Mouse (Mus musculus): ENCODE results near the gene Cd5. TPM values are rescaled to one million over a fixed set of nuclear protein-coding genes. Genes with fewer than 3 reads are reported as not detected.

Cd5 gene
- polyA plus RNA-seq, 1 experiment from 2014 or later, result not detected

DNA sequence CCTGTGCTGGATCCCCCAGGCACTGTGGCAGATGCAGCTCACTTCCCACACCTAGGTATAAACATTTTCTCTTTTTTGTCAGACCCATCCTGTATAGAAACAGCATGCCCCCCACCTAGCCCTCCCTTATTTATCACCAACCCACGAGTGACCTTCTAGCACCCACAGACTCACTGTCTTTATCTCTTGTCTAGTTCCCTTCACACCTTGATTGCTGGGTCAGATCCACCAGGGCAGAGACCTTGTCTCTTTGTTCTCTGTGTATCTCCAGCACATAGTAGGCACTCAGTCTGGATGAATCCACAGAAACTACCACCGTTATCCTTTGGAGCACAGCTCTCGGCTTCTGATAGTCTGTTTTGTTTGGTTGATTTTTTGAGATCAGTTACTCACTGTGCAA lies 3.7 kb downstream of the Cd5 start:
- no peaks in the 10 kb centered on the region for H3K36me3 ChIP-seq (ENCODE audit: control insufficient read depth, insufficient read depth, low read length)
- ATAC-seq, result no peak
- no peak overlapping the region for H3K4me2 ChIP-seq (ENCODE audit: low read depth, low read length)
- no peaks in the 10 kb centered on the region for H3K27me3 ChIP-seq (replicated peaks; ENCODE audit: control insufficient read depth, insufficient read depth, low read length)
- WGBS, result 74% methylated on average over 3 of the region's 3 CpGs
- no peaks in the 10 kb centered on the region for H3K9me3 ChIP-seq (ENCODE audit: control insufficient read depth, low read length)
- no peak overlapping the region for H3K9ac ChIP-seq (ENCODE audit: low read depth, low read length)
- H3K4me3 ChIP-seq (ENCODE audit: low read length), result no peak overlapping the region
- no peak overlapping the region for H3K27ac ChIP-seq (ENCODE audit: low read length)
- H3K4me1 ChIP-seq (ENCODE audit: control insufficient read depth, insufficient read depth, low read length), result no peaks in the 10 kb centered on the region

DNA sequence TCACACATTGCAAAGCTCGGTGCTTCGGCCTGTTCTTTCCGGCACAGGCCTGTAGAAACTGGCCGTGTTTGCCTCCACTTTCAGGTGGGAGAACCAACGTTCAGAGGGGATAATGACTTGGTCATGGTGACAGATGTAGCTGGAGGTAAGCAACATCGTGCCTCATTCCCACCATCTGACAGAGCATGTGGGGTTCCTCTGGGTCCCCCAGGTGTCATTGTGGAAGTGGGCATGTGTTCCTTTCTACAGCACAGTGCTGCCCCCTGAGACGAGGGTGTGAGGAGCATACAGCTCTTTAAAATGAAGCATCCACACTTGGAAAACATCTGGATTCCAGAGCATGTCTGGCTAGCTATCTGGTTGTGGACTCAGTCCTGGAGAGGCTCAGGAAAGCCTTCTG lies 4.2 kb downstream of the Cd5 start:
- H3K4me1 ChIP-seq (ENCODE audit: control insufficient read depth, insufficient read depth, low read length), result no peaks in the 10 kb centered on the region
- H3K36me3 ChIP-seq (ENCODE audit: control insufficient read depth, insufficient read depth, low read length), result no peaks in the 10 kb centered on the region
- H3K4me2 ChIP-seq (ENCODE audit: low read depth, low read length), result no peak overlapping the region
- H3K9me3 ChIP-seq (ENCODE audit: control insufficient read depth, low read length), result no peaks in the 10 kb centered on the region
- H3K9ac ChIP-seq (ENCODE audit: low read depth, low read length), result no peak overlapping the region
- H3K27ac ChIP-seq (ENCODE audit: low read length), result no peak overlapping the region
- no peaks in the 10 kb centered on the region for H3K27me3 ChIP-seq (replicated peaks; ENCODE audit: control insufficient read depth, insufficient read depth, low read length)
- WGBS, result 73% methylated on average over 7 of the region's 7 CpGs
- ATAC-seq, result no peak
- H3K4me3 ChIP-seq (ENCODE audit: low read length), result no peak overlapping the region

DNA sequence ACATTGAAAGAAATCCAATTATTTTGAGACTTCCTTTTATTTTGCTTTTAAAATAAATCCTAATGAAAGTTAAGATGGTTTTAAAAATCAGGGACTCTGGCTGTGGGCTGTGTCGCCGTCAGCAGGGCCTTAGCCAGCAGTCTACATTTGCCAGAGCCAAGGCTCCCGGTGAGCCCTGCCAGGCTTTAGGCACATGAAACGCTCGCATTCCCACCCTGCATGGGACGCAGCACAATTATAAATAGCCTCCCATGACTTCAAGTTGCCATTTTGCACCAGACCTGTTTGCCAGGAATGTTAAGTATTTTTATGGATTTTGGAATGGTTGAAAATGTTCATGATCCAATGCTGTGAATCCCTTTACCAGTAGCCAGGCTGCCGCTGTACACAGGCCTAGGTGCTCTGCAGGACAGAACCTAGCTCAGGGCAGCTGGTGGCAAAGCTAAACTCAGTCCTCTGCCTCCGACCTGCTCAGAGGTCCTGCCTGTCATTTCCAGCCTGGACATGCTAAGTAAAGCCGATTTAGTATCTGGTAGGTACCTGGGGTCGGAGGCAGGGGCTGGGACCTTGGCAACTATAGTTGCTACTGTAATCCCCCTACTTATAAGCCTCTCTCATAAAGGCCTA lies 5.2 kb downstream of the Cd5 start:
- H3K4me3 ChIP-seq (ENCODE audit: low read length), result no peak overlapping the region
- no peaks in the 10 kb centered on the region for H3K9me3 ChIP-seq (ENCODE audit: control insufficient read depth, low read length)
- ATAC-seq, result no peak
- no peaks in the 10 kb centered on the region for H3K36me3 ChIP-seq (ENCODE audit: control insufficient read depth, insufficient read depth, low read length)
- no peak overlapping the region for H3K4me2 ChIP-seq (ENCODE audit: low read depth, low read length)
- H3K27me3 ChIP-seq (replicated peaks; ENCODE audit: control insufficient read depth, insufficient read depth, low read length), result no peaks in the 10 kb centered on the region
- H3K9ac ChIP-seq (ENCODE audit: low read depth, low read length), result no peak overlapping the region
- WGBS, result 70% methylated on average over 10 of the region's 10 CpGs
- no peaks in the 10 kb centered on the region for H3K4me1 ChIP-seq (ENCODE audit: control insufficient read depth, insufficient read depth, low read length)
- no peak overlapping the region for H3K27ac ChIP-seq (ENCODE audit: low read length)

DNA sequence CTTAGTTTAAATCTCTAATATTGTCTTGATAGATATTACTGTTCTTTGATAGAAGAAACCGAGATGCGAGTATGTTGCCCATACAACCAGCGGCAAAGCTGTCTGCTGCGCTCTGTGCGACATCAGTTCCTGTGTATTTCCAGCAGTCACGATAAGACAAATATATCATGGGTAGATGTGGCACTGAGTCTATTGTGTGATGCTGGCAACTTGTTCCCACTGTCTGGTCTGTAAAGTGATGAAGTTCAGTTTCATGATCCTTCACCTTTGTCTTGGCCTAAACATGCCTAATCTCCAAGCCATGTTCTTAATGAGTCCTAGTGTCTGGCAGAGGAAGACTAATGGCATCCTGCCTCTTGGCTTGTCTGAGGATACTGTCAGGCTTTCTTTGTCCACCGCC lies 6.1 kb downstream of the Cd5 start:
- Histone ChIP-seq H3K4me2 (ENCODE audit: low read depth, low read length) (no peak overlapping the region), H3K9ac (ENCODE audit: low read depth, low read length) (no peak overlapping the region), H3K4me3 (ENCODE audit: low read length) (no peak overlapping the region), H3K4me1 (ENCODE audit: control insufficient read depth, insufficient read depth, low read length) (no peaks in the 10 kb centered on the region), H3K27me3 (replicated peaks; ENCODE audit: control insufficient read depth, insufficient read depth, low read length) (no peaks in the 10 kb centered on the region), H3K27ac (ENCODE audit: low read length) (no peak overlapping the region), H3K36me3 (ENCODE audit: control insufficient read depth, insufficient read depth, low read length) (no peaks in the 10 kb centered on the region), H3K9me3 (ENCODE audit: control insufficient read depth, low read length) (no peaks in the 10 kb centered on the region)
- ATAC-seq, result no peak
- 92% methylated on average over 7 of the region's 7 CpGs for WGBS

DNA sequence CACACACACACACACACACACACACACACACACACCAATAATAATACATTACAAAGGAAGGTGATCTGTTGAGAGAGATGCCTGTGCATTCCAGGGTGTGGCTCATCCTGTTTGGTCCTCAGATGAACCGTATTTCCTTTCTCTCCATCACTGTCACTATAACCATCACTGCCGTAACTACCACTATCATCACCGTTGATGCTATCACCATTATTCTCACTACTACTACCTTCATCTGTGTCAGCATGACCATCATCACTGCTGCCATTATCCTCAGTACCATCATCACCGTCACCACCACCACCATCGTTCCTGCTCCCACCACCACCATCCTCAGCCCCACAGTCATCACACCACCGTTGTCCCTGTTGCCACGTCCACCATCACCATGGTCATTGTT lies 6.8 kb downstream of the Cd5 start:
- no peak overlapping the region for H3K4me3 ChIP-seq (ENCODE audit: low read length)
- H3K9me3 ChIP-seq (ENCODE audit: control insufficient read depth, low read length), result no peaks in the 10 kb centered on the region
- H3K4me1 ChIP-seq (ENCODE audit: control insufficient read depth, insufficient read depth, low read length), result no peaks in the 10 kb centered on the region
- no peaks in the 10 kb centered on the region for H3K36me3 ChIP-seq (ENCODE audit: control insufficient read depth, insufficient read depth, low read length)
- ATAC-seq, result no peak
- no peak overlapping the region for H3K27ac ChIP-seq (ENCODE audit: low read length)
- H3K4me2 ChIP-seq (ENCODE audit: low read depth, low read length), result no peak overlapping the region
- H3K27me3 ChIP-seq (replicated peaks; ENCODE audit: control insufficient read depth, insufficient read depth, low read length), result no peaks in the 10 kb centered on the region
- no peak overlapping the region for H3K9ac ChIP-seq (ENCODE audit: low read depth, low read length)
- 92% methylated on average over 7 of the region's 7 CpGs for WGBS

DNA sequence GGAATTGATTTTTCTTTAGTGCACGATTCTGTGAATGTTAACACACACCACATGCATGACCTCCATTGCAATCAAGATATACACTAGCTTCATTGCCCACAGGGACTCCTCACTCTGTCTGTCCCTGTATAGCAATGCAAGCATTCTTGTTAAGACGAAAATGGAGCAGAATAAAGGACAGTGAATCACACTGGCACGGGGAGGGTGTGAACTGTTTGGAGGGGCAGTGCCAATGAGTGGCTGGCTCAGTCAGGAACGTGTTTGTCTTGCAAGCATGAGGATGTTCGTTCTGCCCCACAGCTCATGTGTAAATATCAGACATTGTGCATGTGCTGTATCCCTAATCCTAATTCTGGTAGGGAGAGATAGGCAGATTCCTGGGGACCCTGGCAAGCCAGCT lies 8.3 kb downstream of the Cd5 start:
- no peak overlapping the region for H3K9ac ChIP-seq (ENCODE audit: low read depth, low read length)
- no peaks in the 10 kb centered on the region for H3K36me3 ChIP-seq (ENCODE audit: control insufficient read depth, insufficient read depth, low read length)
- ATAC-seq, result no peak
- H3K4me1 ChIP-seq (ENCODE audit: control insufficient read depth, insufficient read depth, low read length), result no peaks in the 10 kb centered on the region
- H3K27ac ChIP-seq (ENCODE audit: low read length), result no peak overlapping the region
- H3K4me3 ChIP-seq (ENCODE audit: low read length), result no peak overlapping the region
- 69% methylated on average over 5 of the region's 5 CpGs for WGBS
- H3K4me2 ChIP-seq (ENCODE audit: low read depth, low read length), result no peak overlapping the region
- H3K9me3 ChIP-seq (ENCODE audit: control insufficient read depth, low read length), result no peaks in the 10 kb centered on the region
- H3K27me3 ChIP-seq (replicated peaks; ENCODE audit: control insufficient read depth, insufficient read depth, low read length), result no peaks in the 10 kb centered on the region

DNA sequence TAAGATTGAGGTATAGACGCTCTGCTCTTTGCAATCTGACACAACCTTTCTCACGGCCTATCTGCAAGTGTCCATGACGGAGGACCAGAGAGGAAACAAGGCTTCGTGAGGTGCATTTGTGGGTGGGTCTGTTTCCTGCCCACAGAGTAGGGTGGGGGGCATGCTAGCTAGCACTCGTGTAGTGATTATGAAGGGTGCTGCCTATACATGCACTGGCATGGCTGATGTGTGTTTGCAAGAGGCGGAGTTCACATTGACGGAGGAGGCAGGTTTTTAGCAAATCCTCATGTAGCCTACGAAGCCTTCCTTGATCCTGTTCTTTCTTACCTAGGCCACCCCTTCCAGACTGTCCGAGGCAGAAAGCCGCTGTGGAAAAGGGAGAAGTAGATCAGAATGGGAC lies 8.9 kb downstream of the Cd5 start:
- H3K27ac ChIP-seq (ENCODE audit: low read length), result no peak overlapping the region
- 89% methylated on average over 10 of the region's 10 CpGs for WGBS

DNA sequence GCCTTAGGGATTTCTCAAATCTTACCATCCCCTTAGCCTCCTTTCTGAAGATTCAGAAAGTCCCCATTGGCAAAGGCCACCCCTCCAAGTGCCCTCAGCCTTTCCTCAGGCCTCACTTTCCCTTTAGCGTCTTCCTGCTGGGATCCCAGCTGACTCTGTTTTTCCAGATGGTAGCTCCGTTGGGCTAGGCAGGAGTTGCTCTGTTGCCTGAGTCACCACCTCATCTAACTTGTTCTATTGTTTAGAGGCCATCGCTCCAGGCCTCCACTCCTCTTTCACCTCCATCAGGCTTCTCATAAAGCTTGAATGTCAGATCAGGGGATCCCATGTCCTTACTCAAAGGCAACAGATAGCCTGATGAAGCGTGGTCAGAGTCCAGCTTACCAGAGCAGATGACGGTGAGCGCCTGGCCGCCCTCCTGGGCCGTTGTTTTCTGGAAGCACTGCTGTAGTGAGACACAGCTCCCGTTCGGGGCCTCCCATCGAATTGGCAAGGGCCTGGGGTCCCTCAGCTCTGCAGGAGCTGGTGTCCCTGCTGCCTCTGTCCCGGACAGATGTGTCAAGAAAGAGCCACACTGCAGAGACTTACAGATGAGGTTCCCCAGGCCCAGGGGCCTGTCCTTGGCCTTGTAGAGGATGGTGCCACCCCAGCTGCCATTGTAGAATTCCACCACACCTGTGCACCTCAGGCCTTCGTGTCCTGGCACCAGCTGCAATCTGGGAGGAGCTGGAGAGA lies 14.0 kb downstream of the Cd5 start:
- peaks cover 10% of the 10 kb centered on the region for H3K4me1 ChIP-seq (ENCODE audit: control insufficient read depth, insufficient read depth, low read length)
- no peak overlapping the region for H3K9ac ChIP-seq (ENCODE audit: low read depth, low read length)
- no peaks in the 10 kb centered on the region for H3K27me3 ChIP-seq (replicated peaks; ENCODE audit: control insufficient read depth, insufficient read depth, low read length)
- H3K36me3 ChIP-seq (ENCODE audit: control insufficient read depth, insufficient read depth, low read length), result no peaks in the 10 kb centered on the region
- no peak overlapping the region for H3K27ac ChIP-seq (ENCODE audit: low read length)
- H3K4me3 ChIP-seq (ENCODE audit: low read length), result no peak overlapping the region
- ATAC-seq, result no peak
- H3K4me2 ChIP-seq (ENCODE audit: low read depth, low read length), result no peak overlapping the region
- H3K9me3 ChIP-seq (ENCODE audit: control insufficient read depth, low read length), result no peaks in the 10 kb centered on the region
- WGBS, result 80% methylated on average over 13 of the region's 13 CpGs

More for the DNA sequence above, 8.9 kb downstream of the Cd5 start:
- H3K27me3 ChIP-seq (replicated peaks; ENCODE audit: control insufficient read depth, insufficient read depth, low read length), result no peaks in the 10 kb centered on the region
- ATAC-seq, result no peak
- H3K4me2 ChIP-seq (ENCODE audit: low read depth, low read length), result no peak overlapping the region
- no peak overlapping the region for H3K4me3 ChIP-seq (ENCODE audit: low read length)
- no peaks in the 10 kb centered on the region for H3K4me1 ChIP-seq (ENCODE audit: control insufficient read depth, insufficient read depth, low read length)
- H3K9me3 ChIP-seq (ENCODE audit: control insufficient read depth, low read length), result no peaks in the 10 kb centered on the region
- H3K36me3 ChIP-seq (ENCODE audit: control insufficient read depth, insufficient read depth, low read length), result no peaks in the 10 kb centered on the region
- H3K9ac ChIP-seq (ENCODE audit: low read depth, low read length), result no peak overlapping the region

DNA sequence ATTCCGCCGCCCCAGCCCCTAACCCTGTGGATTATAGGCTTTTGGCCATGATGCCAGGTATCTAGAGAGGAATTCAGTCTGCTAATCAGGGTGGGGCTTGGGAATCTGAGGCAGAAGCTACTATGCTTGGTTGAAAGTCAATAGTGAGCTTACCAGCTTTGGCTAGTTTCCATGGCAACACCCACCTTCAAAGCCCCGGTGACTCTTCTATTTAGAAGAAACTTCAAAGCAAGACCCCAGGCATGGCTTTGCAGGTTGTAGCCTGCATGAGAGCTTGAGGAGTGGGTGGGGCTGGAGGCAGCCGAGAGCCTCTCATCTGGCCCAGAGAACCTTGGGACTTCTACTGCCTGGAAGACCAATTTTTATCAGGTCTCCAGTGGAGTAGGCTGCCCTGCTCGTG lies 15.2 kb downstream of the Cd5 start:
- ATAC-seq, result no peak
- Histone ChIP-seq H3K9ac (ENCODE audit: low read depth, low read length) (no peak overlapping the region), H3K4me3 (ENCODE audit: low read length) (no peak overlapping the region), H3K27me3 (replicated peaks; ENCODE audit: control insufficient read depth, insufficient read depth, low read length) (no peaks in the 10 kb centered on the region), H3K36me3 (ENCODE audit: control insufficient read depth, insufficient read depth, low read length) (no peaks in the 10 kb centered on the region), H3K9me3 (ENCODE audit: control insufficient read depth, low read length) (no peaks in the 10 kb centered on the region), H3K4me2 (ENCODE audit: low read depth, low read length) (no peak overlapping the region), H3K27ac (ENCODE audit: low read length) (no peak overlapping the region), H3K4me1 (ENCODE audit: control insufficient read depth, insufficient read depth, low read length) (peaks cover 12% of the 10 kb centered on the region)
- WGBS, result 35% methylated on average over 5 of the region's 5 CpGs

DNA sequence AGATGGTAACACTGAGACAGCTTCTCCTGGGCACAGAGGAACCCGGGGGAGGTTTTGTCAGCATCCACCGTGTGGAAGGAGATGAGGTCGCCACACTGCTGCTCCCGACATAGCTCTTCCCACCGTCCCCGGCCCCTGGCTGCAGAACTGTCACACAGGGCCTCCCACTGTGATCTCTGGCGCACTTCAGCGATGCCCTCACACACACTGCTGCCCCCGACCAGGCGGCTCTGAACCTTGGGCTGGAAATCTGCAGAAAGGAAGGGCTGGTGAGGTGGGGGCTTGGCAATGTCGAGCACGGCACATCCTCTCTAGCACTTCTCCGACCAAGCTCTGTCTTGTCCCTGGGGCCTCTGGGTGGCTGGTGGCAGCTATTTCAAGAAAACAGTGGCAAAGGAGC lies 15.7 kb downstream of the Cd5 start:
- H3K4me1 ChIP-seq (ENCODE audit: control insufficient read depth, insufficient read depth, low read length), result peaks cover 12% of the 10 kb centered on the region
- H3K4me2 ChIP-seq (ENCODE audit: low read depth, low read length), result no peak overlapping the region
- no peak overlapping the region for H3K27ac ChIP-seq (ENCODE audit: low read length)
- H3K4me3 ChIP-seq (ENCODE audit: low read length), result no peak overlapping the region
- no peaks in the 10 kb centered on the region for H3K36me3 ChIP-seq (ENCODE audit: control insufficient read depth, insufficient read depth, low read length)
- H3K27me3 ChIP-seq (replicated peaks; ENCODE audit: control insufficient read depth, insufficient read depth, low read length), result no peaks in the 10 kb centered on the region
- ATAC-seq, result no peak
- H3K9ac ChIP-seq (ENCODE audit: low read depth, low read length), result no peak overlapping the region
- no peaks in the 10 kb centered on the region for H3K9me3 ChIP-seq (ENCODE audit: control insufficient read depth, low read length)
- 18% methylated on average over 13 of the region's 13 CpGs for WGBS
